Mouse (Mus musculus) kidney, embryonic 14.5 days (tissue): ENCODE data around the gene Nek10. TPM values are rescaled to one million over a fixed set of nuclear protein-coding genes. Genes with fewer than 3 reads are reported as not detected.

Experiments used
- ATAC-seq: fragments of 200-750 bp; cut with Nextera tagmentation; 2 replicates; pipeline ENCODE4 v1.8.0; 2017; ENCODE audit warnings: moderate number of reproducible peaks, mild to moderate bottlenecking, moderate TSS enrichment, moderate library complexity; ENCODE audit not compliant: low FRiP score, low TSS enrichment
- H3K27ac ChIP-seq: fragments of 300-500 bp; sonication (generic); 2 replicates; pipeline ENCODE4 v1.5.1; 2014; ENCODE audit warnings: low read depth, mild to moderate bottlenecking, low read length, moderate library complexity, mixed read lengths
- H3K27me3 ChIP-seq: fragments of 300-500 bp; sonication (generic); 2 replicates; pipeline ENCODE4 v1.6.1; 2014; ENCODE audit warnings: mild to moderate bottlenecking, low read length; ENCODE audit not compliant: control insufficient read depth, insufficient read depth
- H3K36me3 ChIP-seq: fragments of 300-500 bp; sonication (generic); 2 replicates; pipeline ENCODE4 v1.6.1; 2014; ENCODE audit warnings: low read length, mixed read lengths; ENCODE audit not compliant: control insufficient read depth, insufficient read depth
- H3K4me1 ChIP-seq: fragments of 300-500 bp; sonication (generic); 2 replicates; pipeline ENCODE4 v1.6.1; 2014; ENCODE audit warnings: low read length, mixed read lengths; ENCODE audit not compliant: control insufficient read depth, insufficient read depth
- H3K4me2 ChIP-seq: fragments of 300-500 bp; sonication (generic); replicated peaks from 2 replicates; pipeline ENCODE4 v1.6.1; 2014; ENCODE audit warnings: low read depth, mild to moderate bottlenecking, low read length
- H3K4me3 ChIP-seq: fragments of 300-500 bp; sonication (generic); 2 replicates; pipeline ENCODE4 v1.5.1; 2014; ENCODE audit warnings: mild to moderate bottlenecking, low read length
- H3K9ac ChIP-seq: fragments of 300-500 bp; sonication (generic); 2 replicates; pipeline ENCODE4 v1.6.1; 2014; ENCODE audit warnings: low read depth, mild to moderate bottlenecking, low read length, moderate library complexity
- H3K9me3 ChIP-seq: fragments of 300-500 bp; sonication (generic); 2 replicates; pipeline ENCODE4 v1.6.1; 2016; ENCODE audit warnings: low read length; ENCODE audit not compliant: control insufficient read depth
- WGBS: fragments of 180-500 bp; shearing (Covaris S2); extraction: QIAGEN DNeasy Blood & Tissue Kit; methylation state at CpG from one replicate; pipeline ENCODE4 v1.1.7; 2014; 5-methylcytosine and 5-hydroxymethylcytosine counted together
- polyA plus RNA-seq: library from polyadenylated mRNA; unstranded; fragments of >200 nt; fragmentation: Nextera tagmentation; extraction: Ambion mirVana; gene quantifications from 2 replicates; pipeline ENCODE4 v1.2.1, GENCODE M21; 2014

Nek10 gene
- polyA plus RNA-seq, 1 experiment from 2014 or later: not detected

DNA sequence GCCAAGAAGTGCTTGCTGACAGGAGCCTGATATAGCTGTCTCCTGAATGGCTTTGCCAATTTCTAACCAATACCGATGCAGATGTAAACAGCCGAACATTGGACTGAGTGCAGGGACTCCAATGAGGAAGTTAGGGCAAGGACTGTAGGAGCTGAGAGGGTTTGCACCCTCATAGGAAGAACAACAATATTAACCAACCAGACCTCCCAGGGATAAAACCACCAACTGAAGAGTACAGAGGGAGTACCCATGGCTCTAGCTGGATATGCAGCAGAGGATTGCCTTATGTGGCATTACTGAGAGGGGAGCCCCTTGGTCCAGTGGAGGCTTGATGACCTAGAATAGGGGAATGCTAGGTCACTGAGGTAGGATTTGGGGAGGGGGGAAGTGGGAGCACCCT is 92.1 kb downstream of the Nek10 start:
- H3K27ac ChIP-seq: no peak overlapping the region
- H3K4me1 ChIP-seq: no peaks in the 10 kb centered on the region
- WGBS: 96% methylated on average over 2 of the region's 2 CpGs
- H3K27me3 ChIP-seq: no peaks in the 10 kb centered on the region
- H3K4me2 ChIP-seq: no peak overlapping the region
- no peak for ATAC-seq
- H3K36me3 ChIP-seq: no peaks in the 10 kb centered on the region
- H3K9me3 ChIP-seq: no peaks in the 10 kb centered on the region
- H3K9ac ChIP-seq: no peak overlapping the region
- no peak overlapping the region for H3K4me3 ChIP-seq

DNA sequence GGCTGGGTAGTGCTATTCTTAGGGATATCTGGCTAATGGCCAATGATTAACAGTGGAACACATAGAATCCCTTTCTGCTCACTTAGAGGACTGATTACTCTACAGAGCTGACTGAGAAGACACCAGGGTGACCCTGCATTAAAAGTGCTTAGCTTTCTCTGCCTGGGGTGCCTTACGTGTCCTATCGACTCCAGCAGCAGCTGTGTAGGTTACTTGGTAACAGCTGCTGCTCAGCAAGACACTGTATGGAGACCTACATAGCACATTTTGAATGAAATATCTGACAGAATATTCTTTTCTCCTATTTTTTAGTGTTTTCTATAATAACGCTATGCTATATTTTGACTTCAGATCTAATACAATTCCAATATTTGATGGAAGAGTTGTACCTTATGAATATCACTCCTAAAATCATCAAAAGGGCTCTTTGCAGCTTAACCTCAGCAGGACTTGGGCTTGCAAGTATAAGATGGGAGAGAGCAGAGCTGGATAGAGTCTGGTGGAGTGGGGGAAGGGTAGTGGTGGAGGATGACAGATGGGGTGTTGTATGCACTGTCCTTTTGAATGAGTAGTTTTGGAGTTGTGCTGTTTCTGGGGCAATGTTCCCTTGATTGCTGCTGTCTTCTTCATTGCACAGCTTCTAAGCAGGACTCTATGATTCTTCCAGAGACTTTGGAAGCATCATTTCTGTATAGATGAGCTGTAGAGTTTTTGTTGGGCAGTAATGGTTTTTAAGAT is 93.4 kb downstream of the Nek10 start:
- Histone ChIP-seq H3K4me1 (no peaks in the 10 kb centered on the region), H3K4me2 (no peak overlapping the region), H3K9ac (no peak overlapping the region), H3K9me3 (no peaks in the 10 kb centered on the region), H3K36me3 (no peaks in the 10 kb centered on the region), H3K27ac (no peak overlapping the region), H3K27me3 (no peaks in the 10 kb centered on the region), H3K4me3 (no peak overlapping the region)
- no peak for ATAC-seq
- WGBS: 88% methylated on average over 3 of the region's 3 CpGs

DNA sequence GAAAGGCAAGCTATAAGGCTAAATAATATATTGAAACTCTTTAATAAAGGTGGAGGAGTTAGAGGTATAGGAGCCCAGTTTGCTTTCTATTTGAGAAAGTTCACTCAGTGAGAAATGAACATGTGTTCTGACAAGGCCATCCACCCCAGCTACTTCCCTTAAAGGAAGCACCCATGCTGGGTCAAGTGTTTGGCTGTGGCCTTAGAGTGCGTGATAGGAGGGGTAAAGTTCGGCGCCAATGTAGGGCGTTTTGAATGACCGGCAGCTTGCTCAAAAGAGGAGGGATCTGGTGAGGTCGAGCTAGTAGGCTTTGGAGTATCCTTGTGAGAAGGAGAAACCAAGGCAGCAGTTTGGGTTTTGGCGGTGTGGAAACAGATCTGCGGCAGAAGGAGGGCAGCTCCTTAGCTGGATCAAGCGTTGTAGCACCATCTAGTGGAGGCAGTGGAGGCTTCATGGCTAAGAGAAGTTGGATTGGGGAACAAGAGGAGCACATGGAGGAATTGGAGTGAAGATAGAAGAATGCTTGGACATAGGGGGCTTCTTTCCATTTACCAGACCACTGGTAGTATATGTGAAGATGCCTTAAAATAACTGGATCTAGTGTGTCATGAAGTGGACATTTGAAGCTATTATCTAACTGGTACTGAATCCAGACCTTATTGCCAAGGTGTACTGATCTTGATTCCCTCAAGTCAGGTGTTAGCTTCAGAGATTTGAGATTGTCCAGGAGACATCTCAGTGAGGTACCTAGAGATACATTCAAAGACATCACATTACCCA is 101.7 kb downstream of the Nek10 start:
- no peaks in the 10 kb centered on the region for H3K36me3 ChIP-seq
- H3K27ac ChIP-seq: no peak overlapping the region
- no peaks in the 10 kb centered on the region for H3K4me1 ChIP-seq
- no peaks in the 10 kb centered on the region for H3K9me3 ChIP-seq
- ATAC-seq: peak; percentile 92
- H3K4me3 ChIP-seq: no peak overlapping the region
- WGBS: 17% methylated on average over 9 of the region's 9 CpGs
- H3K27me3 ChIP-seq: no peaks in the 10 kb centered on the region
- peak overlapping the region; percentile 24; the same call in 1 of the 2 replicates for H3K4me2 ChIP-seq
- no peak overlapping the region for H3K9ac ChIP-seq

DNA sequence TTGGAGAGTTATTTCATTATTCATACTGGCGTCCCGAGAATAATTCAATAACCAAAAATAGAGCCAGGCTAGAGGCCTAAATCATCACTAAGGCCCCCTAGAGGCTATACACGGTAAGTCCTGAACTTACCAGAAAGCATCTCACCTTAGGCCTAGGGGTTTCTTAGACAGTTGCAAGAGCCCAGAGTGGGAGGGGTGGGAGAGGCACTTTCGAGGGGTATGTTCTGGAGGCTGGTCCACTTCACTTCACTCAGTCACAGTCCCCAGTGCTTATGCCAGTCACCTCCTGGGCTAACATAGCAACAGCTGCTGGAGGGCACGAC is 102.3 kb downstream of the Nek10 start:
- Histone ChIP-seq H3K4me1 (no peaks in the 10 kb centered on the region), H3K4me3 (no peak overlapping the region), H3K36me3 (no peaks in the 10 kb centered on the region), H3K27me3 (no peaks in the 10 kb centered on the region), H3K9ac (no peak overlapping the region), H3K4me2 (no peak overlapping the region), H3K9me3 (no peaks in the 10 kb centered on the region), H3K27ac (no peak overlapping the region)
- ATAC-seq: no peak
- WGBS: 73% methylated on average over 5 of the region's 5 CpGs

DNA sequence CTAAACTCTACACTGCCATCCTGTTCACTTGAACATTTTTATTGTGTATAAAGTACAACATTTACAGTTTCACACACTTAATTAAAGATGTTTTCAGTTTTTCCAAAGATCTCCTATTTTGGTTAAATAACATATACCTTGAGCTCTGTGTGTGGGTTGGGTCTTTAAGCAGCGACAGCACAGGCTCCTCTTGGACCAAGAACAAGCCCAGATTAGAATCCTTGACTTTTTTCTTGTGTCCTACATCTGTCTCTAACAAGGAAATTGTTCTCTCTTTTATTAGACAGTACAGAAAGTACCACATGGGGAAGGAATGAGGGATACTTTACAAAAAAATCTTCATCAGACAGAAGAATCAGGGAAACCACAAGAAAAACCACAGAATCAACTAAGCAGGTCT is 122.4 kb downstream of the Nek10 start:
- H3K9me3 ChIP-seq: no peaks in the 10 kb centered on the region
- no peak overlapping the region for H3K4me3 ChIP-seq
- WGBS: 70% methylated on average over 1 of the region's 1 CpGs
- no peaks in the 10 kb centered on the region for H3K36me3 ChIP-seq
- no peak overlapping the region for H3K9ac ChIP-seq
- H3K4me1 ChIP-seq: no peaks in the 10 kb centered on the region
- H3K27ac ChIP-seq: no peak overlapping the region
- H3K4me2 ChIP-seq: no peak overlapping the region
- no peaks in the 10 kb centered on the region for H3K27me3 ChIP-seq
- ATAC-seq: no peak

DNA sequence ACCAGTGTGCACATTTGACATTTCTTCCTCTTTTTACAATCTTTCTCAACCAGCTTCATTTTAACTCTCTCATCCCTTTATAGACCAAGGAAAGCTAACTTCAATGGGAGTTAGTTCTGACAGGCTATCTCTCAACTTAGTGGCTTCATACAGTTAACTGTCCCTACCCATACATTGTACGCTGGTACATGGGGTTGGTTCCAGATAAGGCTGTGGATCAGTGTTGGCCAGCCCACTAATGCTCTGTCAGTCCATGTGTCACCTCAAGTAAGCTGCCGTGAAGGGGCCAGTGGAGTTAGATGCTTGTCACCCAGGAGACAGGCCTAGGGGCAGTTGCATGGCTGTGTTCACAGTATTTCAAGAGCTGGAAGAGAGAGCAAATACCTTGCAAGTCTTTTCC is 124.3 kb downstream of the Nek10 start:
- no peak for ATAC-seq
- Histone ChIP-seq H3K4me3 (no peak overlapping the region), H3K27me3 (no peaks in the 10 kb centered on the region), H3K9ac (no peak overlapping the region), H3K27ac (no peak overlapping the region), H3K4me1 (no peaks in the 10 kb centered on the region), H3K9me3 (no peaks in the 10 kb centered on the region), H3K4me2 (no peak overlapping the region), H3K36me3 (no peaks in the 10 kb centered on the region)
- WGBS: 84% methylated on average over 2 of the region's 2 CpGs

DNA sequence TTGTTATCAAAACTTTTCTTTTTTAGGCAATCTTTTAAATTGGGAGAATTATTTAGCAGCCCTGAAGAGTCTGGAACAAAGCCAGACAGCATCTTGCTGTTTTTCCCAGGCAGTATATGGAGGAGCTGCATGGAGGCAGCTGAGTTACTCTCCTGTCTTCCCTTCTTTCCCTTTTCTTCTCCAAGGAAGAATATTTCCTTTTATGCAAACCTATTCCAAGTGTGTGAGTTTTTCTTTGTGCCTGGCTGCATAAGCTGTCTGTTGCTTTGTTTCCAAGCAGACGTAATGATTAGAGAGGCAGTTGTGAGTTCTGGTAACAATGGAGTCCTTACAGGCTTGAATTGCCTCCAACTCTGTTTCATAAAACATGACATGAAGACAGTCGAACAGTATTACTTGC is 131.8 kb downstream of the Nek10 start:
- H3K9ac ChIP-seq: no peak overlapping the region
- 89% methylated on average over 2 of the region's 2 CpGs for WGBS
- no peaks in the 10 kb centered on the region for H3K36me3 ChIP-seq
- no peak overlapping the region for H3K4me2 ChIP-seq
- no peak for ATAC-seq
- no peaks in the 10 kb centered on the region for H3K27me3 ChIP-seq
- H3K27ac ChIP-seq: no peak overlapping the region
- H3K9me3 ChIP-seq: no peaks in the 10 kb centered on the region
- no peaks in the 10 kb centered on the region for H3K4me1 ChIP-seq
- no peak overlapping the region for H3K4me3 ChIP-seq

DNA sequence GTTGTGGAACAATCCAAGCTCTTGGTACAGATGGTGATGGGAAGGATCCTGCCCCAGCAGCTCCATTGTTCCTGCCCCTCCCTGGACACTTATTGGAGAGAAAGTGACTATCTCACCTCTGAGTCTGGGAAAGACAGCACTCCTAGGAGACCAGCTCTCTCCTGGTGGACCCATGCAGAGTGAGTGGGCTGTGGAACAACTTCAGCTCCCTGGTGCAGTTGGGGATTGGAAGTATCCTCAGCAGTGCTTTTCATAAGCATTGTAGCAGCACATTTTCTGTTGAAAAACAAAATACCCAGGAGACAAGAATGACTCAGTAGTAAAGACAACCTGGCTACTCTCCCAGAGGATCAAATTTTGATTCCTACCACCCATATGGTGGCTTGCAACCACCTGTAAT is 142.7 kb downstream of the Nek10 start:
- no peak overlapping the region for H3K27ac ChIP-seq
- H3K27me3 ChIP-seq: no peaks in the 10 kb centered on the region
- H3K4me2 ChIP-seq: no peak overlapping the region
- no peaks in the 10 kb centered on the region for H3K9me3 ChIP-seq
- H3K4me1 ChIP-seq: no peaks in the 10 kb centered on the region
- H3K36me3 ChIP-seq: no peaks in the 10 kb centered on the region
- no peak for ATAC-seq
- H3K4me3 ChIP-seq: no peak overlapping the region
- H3K9ac ChIP-seq: no peak overlapping the region

DNA sequence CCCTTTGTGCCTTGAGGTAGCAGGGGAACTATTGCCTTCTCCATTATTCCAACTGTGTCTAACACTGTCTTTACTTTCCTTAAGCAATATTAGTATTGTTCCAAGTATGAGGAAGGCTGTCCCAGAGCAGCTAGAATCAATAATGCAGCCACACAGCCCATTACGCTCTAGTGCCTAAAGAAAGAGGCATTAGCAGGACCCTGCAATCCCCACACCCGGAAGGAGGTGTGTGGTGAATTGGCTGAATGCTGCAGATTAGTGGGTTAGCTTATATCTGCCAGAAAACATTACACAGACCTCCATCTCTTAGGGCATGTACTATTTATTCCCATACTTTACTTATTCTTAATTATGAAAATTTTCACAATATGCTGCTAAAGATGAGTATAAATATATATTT is 145.8 kb downstream of the Nek10 start:
- Histone ChIP-seq H3K4me3 (no peak overlapping the region), H3K4me1 (no peaks in the 10 kb centered on the region), H3K9me3 (no peaks in the 10 kb centered on the region), H3K36me3 (no peaks in the 10 kb centered on the region), H3K27me3 (no peaks in the 10 kb centered on the region), H3K4me2 (no peak overlapping the region), H3K9ac (no peak overlapping the region), H3K27ac (no peak overlapping the region)
- no peak for ATAC-seq
- WGBS: 98% methylated on average over 2 of the region's 2 CpGs
